Mouse (Mus musculus): ENCODE data around the gene Chn2. TPM values are rescaled to one million over a fixed set of nuclear protein-coding genes. Genes with fewer than 3 reads are reported as not detected.

The Chn2 gene
- total and polyA plus RNA-seq, 3 experiments: not detected

- Histone ChIP-seq H3K79me2 (ENCODE audit: control insufficient read depth, insufficient read depth, low read length, poor library complexity) (no peaks in the 10 kb centered on the region), H3K27ac (ENCODE audit: control insufficient read depth, low read depth, low read length) (no peak overlapping the region), H3K9ac (ENCODE audit: control insufficient read depth, low read depth, low read length, poor library complexity, severe bottlenecking) (no peak overlapping the region), H3K4me1 (ENCODE audit: control insufficient read depth in 1 of 2, insufficient read depth in 2 of 2, low read length in 2 of 2) (no peaks in the 10 kb centered on the region), H3K36me3 (ENCODE audit: control insufficient read depth in 1 of 2, insufficient read depth in 2 of 2, low read length in 2 of 2) (no peaks in the 10 kb centered on the region), H3K9me3 (replicated peaks; ENCODE audit: insufficient read depth, low read length) (no peaks in the 10 kb centered on the region), H3K27me3 (ENCODE audit: control insufficient read depth in 1 of 2, insufficient read depth in 2 of 2, low read length in 2 of 2) (no peaks in the 10 kb centered on the region), H3K4me3 (ENCODE audit: control insufficient read depth in 1 of 2, insufficient read depth in 1 of 2, low read depth in 2 of 2, low read length in 2 of 2) (no peak overlapping the region)
- TF ChIP-seq MYC (IDR thresholded peaks at IDR 0.05; ENCODE audit: low read depth, low read length): no peak
- TF ChIP-seq UBTF (IDR thresholded peaks at IDR 0.05; ENCODE audit: borderline replicate concordance, insufficient read depth, low read depth, low read length): no peak
- TF ChIP-seq BHLHE40 (IDR thresholded peaks at IDR 0.05; ENCODE audit: borderline replicate concordance, low read depth, low read length): no peak
- no peak for TF ChIP-seq ZNF384 (IDR thresholded peaks at IDR 0.05; ENCODE audit: low read depth, low read length)
- no peak for TF ChIP-seq EP300 (IDR thresholded peaks at IDR 0.05; ENCODE audit: low read depth in 1 of 2, low read length in 2 of 2)
- TF ChIP-seq GATA1 (IDR thresholded peaks at IDR 0.05; ENCODE audit: low read depth, low read length): no peak
- no peak for TF ChIP-seq MAZ (IDR thresholded peaks at IDR 0.05; ENCODE audit: low read depth, low read length)
- TF ChIP-seq GABPA (IDR thresholded peaks at IDR 0.05; ENCODE audit: low read depth, low read length): no peak
- TF ChIP-seq SIN3A (IDR thresholded peaks at IDR 0.05; ENCODE audit: low read length): no peak
- TF ChIP-seq ZC3H11A (IDR thresholded peaks at IDR 0.05; ENCODE audit: low read depth, low read length): no peak
- no peak for TF ChIP-seq ELF1 (IDR thresholded peaks at IDR 0.05; ENCODE audit: low read depth, low read length)
- no peak for TF ChIP-seq ZKSCAN1 (IDR thresholded peaks at IDR 0.05; ENCODE audit: low read depth, low read length)
- no peak for TF ChIP-seq NRF1 (IDR thresholded peaks at IDR 0.05; ENCODE audit: insufficient read depth, low read depth, low read length, poor library complexity, severe bottlenecking)
- no peak for TF ChIP-seq CHD1 (IDR thresholded peaks at IDR 0.05; ENCODE audit: low read depth, low read length)
- no peak for DNase-seq (ENCODE audit: low read depth, low spot score)
Observed at GRCm38 (mm10) chr6:54148844-54149526, 109.6 kb downstream of the Chn2 start.

GRCm38 (mm10) chr6:54150821-54151220 lies 111.5 kb downstream of the Chn2 start:
- Histone ChIP-seq H3K27me3 (ENCODE audit: control insufficient read depth in 1 of 2, insufficient read depth in 2 of 2, low read length in 2 of 2) (no peaks in the 10 kb centered on the region), H3K36me3 (ENCODE audit: control insufficient read depth in 1 of 2, insufficient read depth in 2 of 2, low read length in 2 of 2) (no peaks in the 10 kb centered on the region), H3K79me2 (ENCODE audit: control insufficient read depth, insufficient read depth, low read length, poor library complexity) (no peaks in the 10 kb centered on the region), H3K9ac (ENCODE audit: control insufficient read depth, low read depth, low read length, poor library complexity, severe bottlenecking) (no peak overlapping the region), H3K9me3 (replicated peaks; ENCODE audit: insufficient read depth, low read length) (no peaks in the 10 kb centered on the region), H3K27ac (ENCODE audit: control insufficient read depth, low read depth, low read length) (no peak overlapping the region), H3K4me1 (ENCODE audit: control insufficient read depth in 1 of 2, insufficient read depth in 2 of 2, low read length in 2 of 2) (no peaks in the 10 kb centered on the region), H3K4me3 (ENCODE audit: control insufficient read depth in 1 of 2, insufficient read depth in 1 of 2, low read depth in 2 of 2, low read length in 2 of 2) (no peak overlapping the region)
- DNase-seq (ENCODE audit: low read depth, low spot score): no peak
- TF ChIP-seq MAX (IDR thresholded peaks at IDR 0.05; ENCODE audit: low read length) (no peak), ZKSCAN1 (IDR thresholded peaks at IDR 0.05; ENCODE audit: low read depth, low read length) (no peak), ZNF384 (IDR thresholded peaks at IDR 0.05; ENCODE audit: low read depth, low read length) (no peak)
